Mouse (Mus musculus) liver, embryonic 15.5 days (tissue): ENCODE data around the gene Plcxd3. TPM values are rescaled to one million over a fixed set of nuclear protein-coding genes. Genes with fewer than 3 reads are reported as not detected.
"Not testable (repeated sequence)": the region's sequence is repeated elsewhere in the genome, so short reads cannot be mapped to it uniquely, and the experiment has no call there.

Source experiments
- ATAC-seq: fragments of 200-750 bp; cut with Nextera tagmentation; 2 replicates; pipeline ENCODE4 v1.8.0; 2017; ENCODE audit warnings: moderate number of reproducible peaks, mild to moderate bottlenecking, moderate library complexity; ENCODE audit not compliant: insufficient read depth
- H3K27ac ChIP-seq: fragments of 300-500 bp; sonication (generic); replicated peaks from 2 replicates; pipeline ENCODE4 v1.5.1; 2015; ENCODE audit warnings: mild to moderate bottlenecking, inconsistent platforms
- H3K27me3 ChIP-seq: fragments of 300-500 bp; sonication (generic); 2 replicates; pipeline ENCODE4 v1.6.1; 2015; ENCODE audit warnings: mild to moderate bottlenecking, inconsistent platforms
- H3K36me3 ChIP-seq: fragments of 300-500 bp; sonication (generic); replicated peaks from 2 replicates; pipeline ENCODE4 v1.6.1; 2015; ENCODE audit warnings: moderate library complexity, mild to moderate bottlenecking, inconsistent platforms
- H3K4me1 ChIP-seq: fragments of 300-500 bp; sonication (generic); replicated peaks from 2 replicates; pipeline ENCODE4 v1.6.1; 2015; ENCODE audit warnings: inconsistent platforms
- H3K4me2 ChIP-seq: fragments of 300-500 bp; sonication (generic); 2 replicates; pipeline ENCODE4 v1.6.1; 2015; ENCODE audit warnings: moderate library complexity, mild to moderate bottlenecking, inconsistent platforms
- H3K4me3 ChIP-seq: fragments of 300-500 bp; sonication (generic); replicated peaks from 2 replicates; pipeline ENCODE4 v1.5.1; 2015; ENCODE audit warnings: mild to moderate bottlenecking, inconsistent platforms
- H3K9ac ChIP-seq: fragments of 300-500 bp; sonication (generic); 2 replicates; pipeline ENCODE4 v1.6.1; 2015; ENCODE audit warnings: moderate library complexity, mild to moderate bottlenecking, inconsistent platforms
- H3K9me3 ChIP-seq: fragments of 300-500 bp; sonication (generic); replicated peaks from 2 replicates; pipeline ENCODE4 v1.6.1; 2016; ENCODE audit warnings: inconsistent platforms
- WGBS: fragments of 180-500 bp; shearing (Covaris S2); methylation state at CpG from one replicate; pipeline ENCODE4 v1.1.7; 2015; ENCODE audit warnings: mixed read lengths; ENCODE audit not compliant: insufficient replicate concordance; 5-methylcytosine and 5-hydroxymethylcytosine counted together
- polyA plus RNA-seq: library from polyadenylated mRNA; unstranded; fragments of >200 nt; fragmentation: Nextera tagmentation; extraction: Ambion mirVana; gene quantifications from 2 replicates; pipeline ENCODE4 v1.2.1, GENCODE M21; 2015

Plcxd3 gene
- polyA plus RNA-seq, 1 experiment from 2014 or later, result 0.13 TPM

DNA sequence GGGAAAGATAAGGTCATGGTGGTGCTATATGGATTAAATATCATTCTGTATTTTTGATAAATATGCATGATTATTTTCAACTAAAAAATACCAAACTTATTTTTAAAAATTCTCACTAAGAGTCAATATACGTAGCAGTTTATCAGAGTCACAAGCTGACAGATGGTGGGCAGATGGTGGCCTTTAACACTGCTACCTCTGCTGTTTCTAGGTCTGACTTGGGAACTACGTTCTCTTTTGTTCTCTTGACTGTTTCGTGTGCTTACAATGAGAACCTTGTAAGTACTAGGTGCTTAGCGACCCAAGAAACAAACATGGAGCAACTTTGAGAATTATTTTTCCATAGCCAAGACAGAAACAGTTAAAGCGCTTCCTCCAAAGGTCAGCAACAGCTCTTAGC lies 183.8 kb downstream of the Plcxd3 start:
- Histone ChIP-seq H3K4me3 (no peak overlapping the region), H3K27me3 (no peaks in the 10 kb centered on the region), H3K27ac (no peak overlapping the region), H3K4me2 (no peak overlapping the region), H3K4me1 (no peaks in the 10 kb centered on the region), H3K36me3 (no peaks in the 10 kb centered on the region), H3K9ac (no peak overlapping the region), H3K9me3 (no peaks in the 10 kb centered on the region)
- WGBS, result 60% methylated on average over 5 of the region's 5 CpGs
- ATAC-seq, result no peak

DNA sequence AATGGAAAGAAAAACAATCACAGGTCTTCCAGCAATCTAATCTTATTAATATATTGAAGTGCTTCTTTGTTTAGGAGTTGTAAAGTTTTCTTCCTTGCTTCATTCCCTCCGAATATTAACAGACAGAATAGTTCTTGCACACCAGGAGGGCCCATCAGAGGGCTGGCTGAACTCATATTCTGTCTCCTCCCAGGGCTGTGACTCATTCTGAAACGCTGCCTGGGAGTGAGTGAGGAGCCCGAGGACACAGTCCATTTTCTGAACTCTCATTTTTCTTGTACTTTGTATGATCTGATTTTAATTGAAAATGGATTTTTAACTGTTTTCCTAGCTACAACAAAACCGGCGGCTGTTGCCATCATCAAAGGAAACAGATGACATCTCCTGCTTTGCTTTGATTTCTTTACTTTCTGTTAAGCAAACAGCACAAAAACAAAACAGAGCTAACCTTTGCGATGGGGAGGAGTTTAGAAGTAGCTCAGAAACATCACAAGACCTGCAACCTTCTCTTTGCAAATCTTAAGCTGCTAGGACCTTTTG lies 186.2 kb downstream of the Plcxd3 start:
- Histone ChIP-seq H3K4me1 (no peaks in the 10 kb centered on the region), H3K4me3 (no peak overlapping the region), H3K9ac (no peak overlapping the region), H3K27ac (no peak overlapping the region), H3K27me3 (no peaks in the 10 kb centered on the region), H3K4me2 (no peak overlapping the region), H3K9me3 (no peaks in the 10 kb centered on the region), H3K36me3 (no peaks in the 10 kb centered on the region)
- ATAC-seq, result no peak
- WGBS, result 42% methylated on average over 6 of the region's 6 CpGs

DNA sequence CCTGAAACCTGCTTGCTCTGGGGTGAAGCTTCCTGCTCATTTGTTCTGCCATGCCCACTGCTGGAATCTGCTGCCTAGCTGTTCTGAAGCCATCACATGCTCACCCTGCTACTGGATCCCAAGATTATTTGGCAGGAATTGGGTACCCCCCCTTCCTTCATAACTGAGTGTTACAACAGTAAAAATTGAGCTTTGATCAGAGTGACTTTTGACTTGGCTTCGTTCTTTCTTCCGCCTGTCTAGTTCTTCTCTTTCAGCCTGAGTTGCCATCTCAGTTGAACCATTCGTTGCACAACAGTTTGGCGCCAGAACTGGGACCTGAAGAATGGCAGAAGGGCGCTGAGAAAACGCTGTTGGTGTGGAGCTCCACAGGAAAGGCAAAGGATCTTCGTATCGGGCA lies 220.2 kb downstream of the Plcxd3 start:
- not testable (repeated sequence) for ATAC-seq, H3K27me3 ChIP-seq, H3K27ac ChIP-seq, H3K36me3 ChIP-seq, H3K4me1 ChIP-seq, H3K9me3 ChIP-seq, H3K4me3 ChIP-seq, H3K9ac ChIP-seq, H3K4me2 ChIP-seq
- 67% methylated on average over 8 of the region's 8 CpGs for WGBS

DNA sequence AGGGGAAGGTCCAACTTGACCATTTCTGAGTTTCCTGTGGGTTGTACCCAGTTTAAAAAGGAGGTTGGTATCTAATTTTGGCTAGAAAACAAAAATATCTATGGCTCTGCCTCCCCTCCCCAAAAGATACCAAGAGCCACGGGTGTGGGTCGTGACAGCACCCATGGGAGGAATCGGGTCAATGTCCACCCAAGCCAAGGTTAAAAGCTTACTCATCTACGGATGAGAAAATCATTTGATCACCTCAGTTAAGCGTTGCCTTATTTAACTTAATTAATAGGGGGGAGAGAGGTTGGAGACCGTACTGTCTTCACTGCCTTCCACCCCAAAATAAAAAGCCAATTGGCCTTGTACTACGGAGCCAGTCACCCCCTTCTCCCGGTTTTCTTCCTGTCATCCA lies 223.4 kb downstream of the Plcxd3 start:
- 67% methylated on average over 8 of the region's 8 CpGs for whole genome bisulfite sequencing
- H3K4me1 ChIP-seq, H3K27ac ChIP-seq, H3K9me3 ChIP-seq, H3K4me3 ChIP-seq, H3K9ac ChIP-seq, ATAC-seq, H3K27me3 ChIP-seq, H3K4me2 ChIP-seq, H3K36me3 ChIP-seq: not testable (repeated sequence)

DNA sequence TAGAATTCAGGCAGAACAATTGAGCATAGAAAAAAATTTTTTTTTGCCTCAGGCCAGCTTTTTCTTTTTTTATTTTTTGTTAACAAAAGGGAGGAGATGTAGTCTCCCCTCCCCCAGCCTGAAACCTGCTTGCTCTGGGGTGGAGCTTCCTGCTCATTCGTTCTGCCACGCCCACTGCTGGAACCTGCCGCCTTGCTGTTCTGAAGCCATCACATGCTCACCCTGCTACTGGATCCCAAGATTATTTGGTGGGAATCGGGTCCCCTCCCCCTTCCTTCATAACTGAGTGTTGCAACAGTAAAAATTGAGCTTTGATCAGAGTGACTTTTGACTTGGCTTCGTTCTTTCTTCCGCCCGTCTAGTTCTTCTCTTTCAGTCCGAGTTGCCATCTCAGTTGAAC lies 224.0 kb downstream of the Plcxd3 start:
- WGBS, result 76% methylated on average over 8 of the region's 8 CpGs
- H3K9ac ChIP-seq, H3K4me1 ChIP-seq, H3K36me3 ChIP-seq, H3K27me3 ChIP-seq, H3K27ac ChIP-seq, H3K4me2 ChIP-seq, ATAC-seq, H3K4me3 ChIP-seq, H3K9me3 ChIP-seq: not testable (repeated sequence)

DNA sequence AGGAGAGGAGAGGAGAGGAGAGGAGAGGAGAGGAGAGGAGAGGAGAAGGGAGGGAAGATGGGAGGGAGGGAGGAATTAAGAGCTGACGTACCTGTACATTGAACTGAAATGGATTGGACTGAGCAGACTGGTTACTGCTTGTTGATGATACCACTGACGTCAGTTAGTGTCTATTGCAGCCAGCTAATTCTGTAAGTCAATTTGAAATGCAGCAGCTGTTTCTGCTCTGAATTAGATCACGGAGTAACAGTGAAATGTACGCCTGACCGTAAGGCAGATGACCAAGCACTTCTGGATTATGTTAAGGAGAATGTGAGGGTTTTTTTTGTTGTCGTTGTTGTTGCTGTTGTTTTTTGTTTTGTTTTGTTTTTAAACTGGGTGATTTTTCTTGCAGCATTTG lies 230.3 kb downstream of the Plcxd3 start:
- WGBS, result 56% methylated on average over 6 of the region's 6 CpGs
- ATAC-seq, result no peak
- H3K4me1 ChIP-seq, result no peaks in the 10 kb centered on the region

More for the DNA sequence above, 230.3 kb downstream of the Plcxd3 start:
- no peak overlapping the region for H3K4me3 ChIP-seq
- H3K9me3 ChIP-seq, result no peaks in the 10 kb centered on the region
- H3K36me3 ChIP-seq, result no peaks in the 10 kb centered on the region
- H3K4me2 ChIP-seq, result no peak overlapping the region
- H3K9ac ChIP-seq, result no peak overlapping the region
- no peaks in the 10 kb centered on the region for H3K27me3 ChIP-seq
- no peak overlapping the region for H3K27ac ChIP-seq
